In the genomic region with DNA sequence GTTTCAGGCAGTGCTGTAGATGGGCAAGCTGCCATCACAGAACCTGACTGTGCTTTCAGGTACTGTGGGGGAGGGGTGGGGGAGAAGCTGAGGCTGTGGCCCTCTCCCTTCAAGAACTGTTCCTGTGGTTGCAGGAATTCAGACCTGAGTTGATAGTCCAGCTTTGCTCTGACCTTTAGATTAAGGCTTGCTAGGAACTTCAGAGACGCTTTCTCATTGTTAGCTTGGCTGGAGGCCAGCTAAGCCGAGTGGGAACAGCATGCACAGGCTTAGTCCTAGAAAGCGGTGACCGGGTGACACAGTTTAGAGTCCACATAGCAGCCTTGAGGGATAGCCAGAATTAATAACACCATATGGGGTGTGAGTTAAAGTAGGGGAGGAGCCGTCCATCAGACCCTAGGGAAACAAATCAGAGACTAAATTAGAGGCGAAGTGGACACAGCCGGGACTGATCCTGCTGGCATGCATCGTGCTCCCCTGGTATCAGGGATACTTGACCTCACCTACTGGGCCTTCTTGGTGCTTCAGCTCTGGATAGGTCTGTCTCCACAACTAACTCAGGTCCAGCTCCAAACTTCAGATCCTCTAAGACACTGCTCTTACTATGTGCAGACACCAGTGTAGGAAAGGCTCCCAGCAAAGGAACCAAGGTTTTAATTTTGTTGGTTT, we compare ENCODE assay signal across 8 mouse cellular contexts.
DNase-seq lines count a peak whose midpoint lies in the region; ATAC-seq lines count a peak whose summit lies in the region.

No protein-coding gene starts in this region.

- H3K27ac ChIP-seq in heart, embryonic 10.5 days: no peak overlapping the region
- no peak overlapping the region for H3K27ac ChIP-seq in limb, embryonic 15.5 days

- H3K27me3 ChIP-seq in heart, embryonic 10.5 days (ENCODE audit: insufficient read depth, poor library complexity, severe bottlenecking): no peaks in the 10 kb centered on the region
- no peaks in the 10 kb centered on the region for H3K27me3 ChIP-seq in limb, embryonic 15.5 days

- no peak overlapping the region for H3K4me3 ChIP-seq in heart, embryonic 10.5 days
- no peak overlapping the region for H3K4me3 ChIP-seq in limb, embryonic 15.5 days

- no peak overlapping the region for H3K9ac ChIP-seq in limb, embryonic 15.5 days

- H3K4me1 ChIP-seq in heart, embryonic 10.5 days: peaks cover 5% of the 10 kb centered on the region; the same call in 1 of the 2 replicates
- no peaks in the 10 kb centered on the region for H3K4me1 ChIP-seq in limb, embryonic 15.5 days

- H3K9me3 ChIP-seq in heart, embryonic 10.5 days: no peaks in the 10 kb centered on the region
- no peaks in the 10 kb centered on the region for H3K9me3 ChIP-seq in limb, embryonic 15.5 days

- no peaks in the 10 kb centered on the region for H3K36me3 ChIP-seq in heart, embryonic 10.5 days
- no peaks in the 10 kb centered on the region for H3K36me3 ChIP-seq in limb, embryonic 15.5 days

- H3K4me2 ChIP-seq in limb, embryonic 15.5 days: no peak overlapping the region

- 0 out of 2 replicates have a peak, but pooled peaks have one; percentile 48 for ATAC-seq in limb, embryonic 15.5 days (ENCODE audit: insufficient number of reproducible peaks, low FRiP score, low TSS enrichment, low read depth)

- DNase-seq in heart, adult 11 months: peak; percentile 88
- DNase-seq in heart, embryonic 10.5 days (ENCODE audit: low spot score): no peak
- peak; percentile 15 for DNase-seq in cerebellum, adult 9-10 months
- DNase-seq in heart, postnatal 4 days: peak; percentile 63
- peak; percentile 94 for DNase-seq in retina, postnatal 1 day
- no peak for DNase-seq in thymus, postnatal 36 days
- DNase-seq in spleen, adult 18-20 months: no peak

- 52% methylated on average over 8 of the region's 8 CpGs for WGBS in heart, embryonic 10.5 days
- WGBS in limb, embryonic 15.5 days: 45% methylated on average over 8 of the region's 8 CpGs

Comparison
In these comparisons a context has a peak if more than half of its experiments do, and no peak if none do; other contexts are left out.
1. DNase-seq: peak in heart, adult 11 months (single experiment), cerebellum, adult 9-10 months (single experiment), heart, postnatal 4 days (single experiment) and retina, postnatal 1 day (single experiment); none in heart, embryonic 10.5 days (single experiment), thymus, postnatal 36 days (0 of 2) and spleen, adult 18-20 months (0 of 2).